ENCODE assay signal across 9 mouse cellular contexts in the genomic region with DNA sequence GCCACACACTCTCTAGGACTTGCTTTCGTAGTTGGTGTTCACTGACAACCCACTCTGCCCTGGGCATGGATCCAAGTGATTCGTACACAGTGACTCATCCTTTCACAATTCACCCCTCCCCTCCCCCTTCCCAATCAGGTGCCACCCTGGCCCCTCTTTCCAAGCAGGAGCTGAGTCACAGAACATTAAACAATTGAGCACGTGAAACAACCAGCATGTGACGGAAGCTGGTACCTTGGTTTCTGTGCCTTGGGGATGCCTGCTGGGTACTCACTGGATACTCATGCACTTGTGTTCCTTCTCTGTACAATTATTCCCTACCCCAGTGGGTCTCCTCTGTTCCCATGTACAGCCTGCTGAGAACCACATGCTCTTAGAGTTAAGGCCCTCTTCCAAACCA. TPM values are rescaled to one million over a fixed set of nuclear protein-coding genes. Genes with fewer than 3 reads are reported as not detected.
DNase-seq lines count a peak whose midpoint lies in the region; TF ChIP-seq lines count a peak whose summit lies in the region.
"Had no signal": no experiment of that assay in that cellular context is flagged by ENCODE, and none has a peak within 500 bp of the region (broad histone marks: within the 10 kb centered on the region; RNA-seq: fewer than 3 reads in every experiment).

No protein-coding gene starts in this region.

- WGBS in cerebellum, adult 2 months = 11% methylated on average over 4 of the region's 4 CpGs

- no peak overlapping the region for H3K27ac ChIP-seq in cerebellum, adult 2 months (ENCODE audit: insufficient read depth, low read length)

- no peak overlapping the region for H3K4me3 ChIP-seq in cerebellum, adult 2 months (replicated peaks; ENCODE audit: insufficient read depth, low read depth, low read length)

- no peaks in the 10 kb centered on the region for H3K27me3 ChIP-seq in cerebellum, adult 2 months (ENCODE audit: control insufficient read depth, insufficient read depth, low read length)

- peaks cover 48% of the 10 kb centered on the region for H3K4me1 ChIP-seq in cerebellum, adult 2 months (ENCODE audit: control insufficient read depth, insufficient read depth, low read length)

- no peak for TF ChIP-seq POLR2A in cerebellum, adult 2 months (IDR thresholded peaks at IDR 0.05; ENCODE audit: borderline replicate concordance, insufficient read depth, low read length)

- TF ChIP-seq CTCF in cerebellum, adult 2 months (IDR thresholded peaks at IDR 0.05; ENCODE audit: borderline replicate concordance, insufficient read depth, low read depth, low read length) = no peak

- peak; percentile 67 to 85 for DNase-seq in cerebellum, adult 2 months
- DNase-seq in cerebellum, adult 11-12 months = no peak
- DNase-seq in retina, postnatal 1 day = peak; percentile 72
- DNase-seq in retina, embryonic 14.5 days (ENCODE audit: low spot score) = no peak
- peak; percentile 70 to 75 for DNase-seq in layer of hippocampus, postnatal 36 days
- peak; percentile 72 to 75 for DNase-seq in urinary bladder, postnatal 36 days (ENCODE audit: low spot score in 2 of 2)
- DNase-seq in embryo, embryonic 9.5 days (ENCODE audit: extremely low spot score) = no peak
- no peak for DNase-seq in heart, adult 18-20 months
- DNase-seq: lung, embryonic 14.5 days had no signal

RNA-seq across cellular contexts. Expression of gene Fam19a5, which starts 53.0 kb away (rescaled TPM):
- 95.4 and 101 TPM in 2 replicates for polyA plus RNA-seq in cerebellum, adult 2 months (2012; rRNA removed)
- 100 to 1,000 TPM; 134 to 137 TPM for total RNA-seq in layer of hippocampus, postnatal 36 days (2021)
- 1 to 10 TPM; 4.5 TPM for total RNA-seq in heart, adult 18-20 months (2021)

Comparison
In these comparisons a context has a peak if more than half of its experiments do, and no peak if none do; other contexts are left out.
1. DNase-seq: peak in cerebellum, adult 2 months (2 of 2), retina, postnatal 1 day (single experiment), layer of hippocampus, postnatal 36 days (2 of 2) and urinary bladder, postnatal 36 days (2 of 2); none in cerebellum, adult 11-12 months (single experiment), retina, embryonic 14.5 days (single experiment), embryo, embryonic 9.5 days (single experiment) and heart, adult 18-20 months (0 of 2).
2. RNA of gene Fam19a5, which starts 53.0 kb away (total RNA-seq): 134 to 137 TPM in layer of hippocampus, postnatal 36 days; 4.5 TPM in heart, adult 18-20 months; every median in the first group is over 10 times any median in the second.